8 mouse cellular contexts compared by ENCODE assay signal in the genomic region with DNA sequence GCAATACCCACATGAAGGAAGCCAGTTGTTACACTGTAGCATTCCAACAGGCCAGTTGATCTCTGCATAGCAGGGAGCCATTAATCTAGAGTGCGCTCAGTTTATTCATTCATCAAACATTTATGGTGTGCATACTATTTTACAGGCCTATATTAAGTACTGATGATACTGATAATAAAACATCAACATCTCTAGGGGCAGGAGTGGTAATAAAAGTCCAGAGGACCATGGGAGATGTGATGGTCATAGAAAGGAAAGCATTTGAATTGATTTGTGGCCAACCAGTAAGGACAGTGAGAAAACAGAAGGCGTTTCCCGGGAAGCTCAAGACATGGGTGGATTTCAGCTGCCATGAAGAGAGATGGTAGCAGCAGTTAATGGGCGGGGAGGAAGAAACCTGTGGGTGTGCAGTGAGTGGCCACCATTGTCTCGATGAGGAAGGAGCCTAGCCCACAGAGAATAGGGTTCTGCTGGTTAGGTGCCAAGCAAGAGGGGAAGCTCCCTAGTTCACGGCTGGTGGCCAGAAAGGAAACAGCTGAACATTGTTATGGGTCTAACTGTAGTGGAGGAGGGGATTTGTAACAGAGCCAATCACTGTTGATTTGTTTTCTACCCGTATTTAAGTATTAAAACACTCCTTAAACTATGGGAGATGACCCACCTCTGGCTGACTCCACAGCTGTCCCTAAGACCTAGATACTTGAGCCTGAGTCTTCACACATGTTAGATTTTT.
DNase-seq lines count a peak whose midpoint lies in the region; ATAC-seq lines count a peak whose summit lies in the region.
"Had no signal": no experiment of that assay in that cellular context is flagged by ENCODE, and none has a peak within 500 bp of the region (broad histone marks: within the 10 kb centered on the region; RNA-seq: fewer than 3 reads in every experiment).

No protein-coding gene starts in this region.

- WGBS in heart, embryonic 16.5 days: 61% methylated on average over 7 of the region's 7 CpGs
- 50% methylated on average over 7 of the region's 7 CpGs for WGBS in liver, embryonic 13.5 days (ENCODE audit: insufficient replicate concordance)

- H3K36me3 ChIP-seq in heart, embryonic 16.5 days (ENCODE audit: control insufficient read depth, insufficient read depth): no peaks in the 10 kb centered on the region
- H3K36me3 ChIP-seq in liver, embryonic 13.5 days: no peaks in the 10 kb centered on the region

- no peak overlapping the region for H3K9ac ChIP-seq in heart, embryonic 16.5 days (ENCODE audit: low read length)
- peak overlapping the region; percentile 23; the same call in 1 of the 2 replicates for H3K9ac ChIP-seq in liver, embryonic 13.5 days

- peaks cover 23% of the 10 kb centered on the region for H3K4me1 ChIP-seq in heart, embryonic 16.5 days (ENCODE audit: control insufficient read depth, insufficient read depth, low read length)
- H3K4me1 ChIP-seq in liver, embryonic 13.5 days (replicated peaks): peaks cover 67% of the 10 kb centered on the region

- H3K9me3 ChIP-seq in heart, embryonic 16.5 days (replicated peaks; ENCODE audit: control insufficient read depth, low read length): no peaks in the 10 kb centered on the region
- no peaks in the 10 kb centered on the region for H3K9me3 ChIP-seq in liver, embryonic 13.5 days (replicated peaks)
- H3K9me3 ChIP-seq: megakaryocyte, embryonic 14.5 days had no signal

- ATAC-seq in heart, embryonic 16.5 days (replicated peaks; ENCODE audit: extremely low read depth, insufficient read depth, low FRiP score): peak; percentile 61
- ATAC-seq in liver, embryonic 13.5 days (ENCODE audit: low read depth): no peak

- no peaks in the 10 kb centered on the region for H3K27me3 ChIP-seq in heart, embryonic 16.5 days (ENCODE audit: control insufficient read depth, insufficient read depth, low read length)
- H3K27me3 ChIP-seq in liver, embryonic 13.5 days: no peaks in the 10 kb centered on the region
- H3K27me3 ChIP-seq: megakaryocyte, embryonic 14.5 days had no signal

- peak; percentile 71 to 75 for DNase-seq in B cell, adult 2 months
- DNase-seq in Muller cell, postnatal 12 days (ENCODE audit: inconsistent ontology term): peak; percentile 40
- no peak for DNase-seq in liver, embryonic 13.5 days
- peak; percentile 62 for DNase-seq in skeletal muscle tissue, adult 2 months (ENCODE audit: low read depth, low spot score)
- DNase-seq in layer of hippocampus, postnatal 36 days: no peak
- no peak for DNase-seq in layer of hippocampus, postnatal 25 days (ENCODE audit: extremely low spot score in 1 of 2, low spot score in 1 of 2)

- H3K4me2 ChIP-seq in heart, embryonic 16.5 days (ENCODE audit: low read depth, low read length): no peak overlapping the region
- peak overlapping the region; percentile 29 for H3K4me2 ChIP-seq in liver, embryonic 13.5 days

- peak overlapping the region; percentile 61 for H3K27ac ChIP-seq in heart, embryonic 16.5 days (ENCODE audit: low read length)
- peak overlapping the region; percentile 37 for H3K27ac ChIP-seq in liver, embryonic 13.5 days

- no peak overlapping the region for H3K4me3 ChIP-seq in heart, embryonic 16.5 days (ENCODE audit: low read length)
- H3K4me3 ChIP-seq in liver, embryonic 13.5 days (replicated peaks): 0 out of 2 replicates have a peak overlapping the region, but pooled peaks have one; percentile 2

Comparison
In these comparisons a context has a peak if more than half of its experiments do, and no peak if none do; other contexts are left out.
1. DNase-seq: peak in B cell, adult 2 months (2 of 2), Muller cell, postnatal 12 days (single experiment) and skeletal muscle tissue, adult 2 months (single experiment); none in liver, embryonic 13.5 days (single experiment), layer of hippocampus, postnatal 36 days (0 of 2) and layer of hippocampus, postnatal 25 days (0 of 2).